Mouse (Mus musculus): ENCODE measurements around the gene Hmgcll1.

GRCm38 (mm10) chr9:76097221-76097620 is 82.6 kb downstream of the Hmgcll1 start:
- no peak for TF ChIP-seq CTCF (conservative IDR thresholded peaks at IDR 0.05; ENCODE audit: insufficient read depth, insufficient read length, low read depth, low read length)
- no peak for TF ChIP-seq POLR2A (IDR thresholded peaks at IDR 0.05; ENCODE audit: low read depth, low read length)
